Mouse (Mus musculus): ENCODE data around the gene Islr2. TPM values are rescaled to one million over a fixed set of nuclear protein-coding genes. Genes with fewer than 3 reads are reported as not detected.

Islr2 gene
- polyA plus RNA-seq, 1 experiment from 2014 or later: 0.17 TPM

DNA sequence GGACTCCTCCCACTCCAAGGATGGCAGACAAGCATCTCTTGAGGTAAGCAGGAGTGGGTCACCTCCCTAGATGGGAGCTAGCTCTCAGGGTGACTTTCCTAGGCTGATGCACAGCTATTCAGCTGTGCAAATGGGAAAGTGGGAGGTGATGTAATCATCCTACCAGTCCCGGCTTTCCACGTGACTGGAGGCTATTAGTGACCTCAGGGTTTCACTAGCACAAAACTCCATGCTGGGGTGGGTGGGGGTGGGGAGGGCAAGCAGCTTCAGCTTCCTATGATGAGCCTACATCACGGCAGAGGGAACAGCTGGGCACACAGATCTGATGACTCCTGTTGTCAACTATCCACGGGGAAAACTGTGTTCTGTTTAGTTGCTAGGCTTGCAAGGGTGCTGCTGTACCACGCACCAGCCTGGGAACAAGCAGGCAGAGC, 29.3 kb downstream of the Islr2 start:
- Histone ChIP-seq H3K4me1 (ENCODE audit: insufficient read depth, low read length) (0 out of 2 replicates have a peak, but pooled peaks cover 9% of the 10 kb centered on the region), H3K9me3 (ENCODE audit: low read length) (no peaks in the 10 kb centered on the region), H3K27me3 (ENCODE audit: insufficient read depth, low read length) (no peaks in the 10 kb centered on the region), H3K9ac (replicated peaks; ENCODE audit: low read length) (no peak overlapping the region), H3K4me3 (ENCODE audit: low read length) (no peak overlapping the region), H3K36me3 (ENCODE audit: insufficient read depth, low read length) (no peaks in the 10 kb centered on the region), H3K27ac (ENCODE audit: low read length) (no peak overlapping the region; the same call in 1 of the 2 replicates), H3K4me2 (replicated peaks; ENCODE audit: low read depth, low read length) (no peak overlapping the region)
- ATAC-seq (ENCODE audit: low FRiP score, low TSS enrichment): peak; percentile 57
- 22% methylated on average over 5 of the region's 5 CpGs for WGBS

DNA sequence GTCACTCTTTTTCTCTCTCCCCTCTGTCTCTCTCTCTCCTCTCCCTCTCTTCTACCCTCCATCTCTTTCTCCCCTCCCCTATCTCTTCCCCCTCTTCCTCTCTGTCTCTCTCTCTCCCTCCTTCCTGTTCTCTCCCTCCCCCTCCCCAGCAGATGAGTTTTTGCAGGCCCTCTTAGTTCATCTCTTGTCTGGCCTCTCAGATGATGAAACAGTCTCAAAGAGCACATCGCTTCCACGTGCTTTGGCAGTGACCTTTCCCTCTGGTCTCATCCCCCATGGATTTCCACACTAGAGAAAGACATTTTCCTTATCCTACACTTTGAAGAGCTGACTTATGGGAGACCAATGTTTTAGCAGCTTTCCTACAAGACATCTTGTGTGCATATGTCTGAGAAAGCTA, 31.3 kb downstream of the Islr2 start:
- no peak overlapping the region for H3K4me2 ChIP-seq (replicated peaks; ENCODE audit: low read depth, low read length)
- no peak overlapping the region for H3K4me3 ChIP-seq (ENCODE audit: low read length)
- ATAC-seq (ENCODE audit: low FRiP score, low TSS enrichment): no peak
- 54% methylated on average over 2 of the region's 2 CpGs for WGBS
- H3K27me3 ChIP-seq (ENCODE audit: insufficient read depth, low read length): no peaks in the 10 kb centered on the region
- no peaks in the 10 kb centered on the region for H3K9me3 ChIP-seq (ENCODE audit: low read length)
- H3K36me3 ChIP-seq (ENCODE audit: insufficient read depth, low read length): no peaks in the 10 kb centered on the region
- no peak overlapping the region for H3K9ac ChIP-seq (replicated peaks; ENCODE audit: low read length)
- H3K27ac ChIP-seq (ENCODE audit: low read length): no peak overlapping the region
- H3K4me1 ChIP-seq (ENCODE audit: insufficient read depth, low read length): peaks cover 9% of the 10 kb centered on the region; the same call in 1 of the 2 replicates

DNA sequence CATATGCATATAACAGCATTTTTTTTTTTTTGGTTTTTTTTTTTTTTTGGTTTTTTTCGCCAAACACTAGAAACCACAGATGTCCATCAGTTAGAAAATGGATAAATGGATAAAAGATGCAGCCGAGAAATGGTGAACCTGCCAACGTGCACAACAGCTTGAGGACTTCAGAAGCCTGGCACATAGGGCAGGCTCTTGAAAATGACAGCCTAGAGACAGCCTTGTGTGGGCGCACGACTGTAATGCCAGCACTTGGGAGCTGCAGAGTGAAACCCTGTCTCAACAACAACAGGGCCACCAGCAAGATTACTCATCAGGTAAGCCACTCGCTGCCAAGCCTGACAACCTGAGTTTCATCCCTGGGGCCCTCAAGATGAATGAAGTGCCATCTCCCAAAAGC, 34.7 kb downstream of the Islr2 start:
- Histone ChIP-seq H3K27me3 (ENCODE audit: insufficient read depth, low read length) (no peaks in the 10 kb centered on the region), H3K4me2 (replicated peaks; ENCODE audit: low read depth, low read length) (no peak overlapping the region), H3K27ac (ENCODE audit: low read length) (no peak overlapping the region), H3K9me3 (ENCODE audit: low read length) (no peaks in the 10 kb centered on the region), H3K9ac (replicated peaks; ENCODE audit: low read length) (no peak overlapping the region), H3K4me3 (ENCODE audit: low read length) (no peak overlapping the region), H3K4me1 (ENCODE audit: insufficient read depth, low read length) (no peaks in the 10 kb centered on the region; the same call in 1 of the 2 replicates), H3K36me3 (ENCODE audit: insufficient read depth, low read length) (no peaks in the 10 kb centered on the region)
- no peak for ATAC-seq (ENCODE audit: low FRiP score, low TSS enrichment)
- WGBS: 89% methylated on average over 6 of the region's 6 CpGs

DNA sequence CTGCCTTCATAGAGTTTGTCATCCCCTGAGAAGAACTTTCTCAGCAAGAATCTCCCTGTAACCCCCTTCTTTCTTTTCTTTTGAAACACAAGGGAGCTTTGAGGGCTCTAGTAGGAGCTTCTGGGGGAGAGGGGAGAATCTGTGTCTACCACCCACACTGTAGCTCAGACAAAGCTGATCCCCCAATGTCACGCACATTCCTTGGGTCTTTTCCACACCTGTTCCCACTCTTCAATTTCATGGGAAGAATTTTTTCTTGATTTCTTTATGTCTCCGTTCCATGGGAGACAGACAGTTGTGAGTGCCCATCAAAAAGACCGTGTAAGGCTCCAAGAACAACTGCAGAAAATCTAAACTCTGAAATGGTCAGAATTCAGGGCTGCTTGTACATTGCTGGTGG, 35.2 kb downstream of the Islr2 start:
- 82% methylated on average over 3 of the region's 3 CpGs for WGBS
- Histone ChIP-seq H3K36me3 (ENCODE audit: insufficient read depth, low read length) (no peaks in the 10 kb centered on the region), H3K9me3 (ENCODE audit: low read length) (no peaks in the 10 kb centered on the region), H3K4me2 (replicated peaks; ENCODE audit: low read depth, low read length) (no peak overlapping the region), H3K4me3 (ENCODE audit: low read length) (no peak overlapping the region), H3K27ac (ENCODE audit: low read length) (no peak overlapping the region), H3K27me3 (ENCODE audit: insufficient read depth, low read length) (no peaks in the 10 kb centered on the region), H3K9ac (replicated peaks; ENCODE audit: low read length) (no peak overlapping the region), H3K4me1 (ENCODE audit: insufficient read depth, low read length) (no peaks in the 10 kb centered on the region; the same call in 1 of the 2 replicates)
- no peak for ATAC-seq (ENCODE audit: low FRiP score, low TSS enrichment)

DNA sequence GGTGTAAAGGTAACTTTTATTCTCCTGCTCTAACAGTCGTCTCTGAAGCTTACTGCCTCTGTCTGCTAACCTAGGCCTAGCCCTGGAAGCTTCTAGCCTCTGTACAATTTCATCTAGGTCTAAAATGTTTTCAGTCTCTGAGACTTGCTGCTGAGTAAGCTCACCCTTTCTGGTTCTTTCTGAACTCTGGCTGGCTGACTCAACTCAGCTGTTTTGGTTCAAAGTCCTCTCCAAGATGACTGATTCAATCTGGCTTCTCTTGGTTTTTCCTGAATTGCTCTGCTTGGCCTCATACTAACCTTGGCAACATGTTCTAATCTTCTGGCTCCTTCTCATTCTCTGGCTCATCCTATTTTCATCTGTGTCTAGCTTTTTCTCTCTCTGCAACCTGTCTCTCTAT, 38.3 kb downstream of the Islr2 start:
- no peaks in the 10 kb centered on the region for H3K27me3 ChIP-seq (ENCODE audit: insufficient read depth, low read length)
- 88% methylated on average over 1 of the region's 1 CpGs for WGBS
- no peak for ATAC-seq (ENCODE audit: low FRiP score, low TSS enrichment)
- H3K4me1 ChIP-seq (ENCODE audit: insufficient read depth, low read length): no peaks in the 10 kb centered on the region; the same call in 1 of the 2 replicates
- no peak overlapping the region for H3K9ac ChIP-seq (replicated peaks; ENCODE audit: low read length)
- no peak overlapping the region for H3K27ac ChIP-seq (ENCODE audit: low read length)
- no peak overlapping the region for H3K4me2 ChIP-seq (replicated peaks; ENCODE audit: low read depth, low read length)
- H3K9me3 ChIP-seq (ENCODE audit: low read length): no peaks in the 10 kb centered on the region
- H3K36me3 ChIP-seq (ENCODE audit: insufficient read depth, low read length): no peaks in the 10 kb centered on the region
- H3K4me3 ChIP-seq (ENCODE audit: low read length): no peak overlapping the region

DNA sequence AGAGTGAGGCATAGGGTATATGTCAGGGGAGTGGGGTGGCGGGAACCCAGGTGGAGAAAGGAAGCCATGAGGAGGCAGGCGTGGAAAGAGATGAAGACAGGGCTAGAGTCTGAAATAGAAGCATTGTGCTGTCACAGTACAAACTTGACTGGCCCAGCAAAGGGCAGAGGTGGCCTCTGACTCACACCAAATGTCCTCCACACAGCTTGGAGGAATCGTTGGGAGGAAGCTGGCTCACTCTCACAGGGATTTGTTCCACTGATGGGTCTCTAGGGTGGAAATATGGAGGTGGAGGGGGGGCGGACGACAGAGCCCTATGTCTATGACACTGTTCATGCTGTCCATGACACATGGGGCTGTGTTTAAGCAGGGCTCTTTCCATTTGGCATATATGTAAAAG, 41.0 kb downstream of the Islr2 start:
- no peak overlapping the region for H3K9ac ChIP-seq (replicated peaks; ENCODE audit: low read length)
- H3K27ac ChIP-seq (ENCODE audit: low read length): no peak overlapping the region
- no peak overlapping the region for H3K4me3 ChIP-seq (ENCODE audit: low read length)
- no peak overlapping the region for H3K4me2 ChIP-seq (replicated peaks; ENCODE audit: low read depth, low read length)
- H3K27me3 ChIP-seq (ENCODE audit: insufficient read depth, low read length): no peaks in the 10 kb centered on the region
- ATAC-seq (ENCODE audit: low FRiP score, low TSS enrichment): no peak
- no peaks in the 10 kb centered on the region for H3K9me3 ChIP-seq (ENCODE audit: low read length)
- WGBS: 65% methylated on average over 5 of the region's 5 CpGs
- H3K4me1 ChIP-seq (ENCODE audit: insufficient read depth, low read length): peaks cover 23% of the 10 kb centered on the region
- no peaks in the 10 kb centered on the region for H3K36me3 ChIP-seq (ENCODE audit: insufficient read depth, low read length)

DNA sequence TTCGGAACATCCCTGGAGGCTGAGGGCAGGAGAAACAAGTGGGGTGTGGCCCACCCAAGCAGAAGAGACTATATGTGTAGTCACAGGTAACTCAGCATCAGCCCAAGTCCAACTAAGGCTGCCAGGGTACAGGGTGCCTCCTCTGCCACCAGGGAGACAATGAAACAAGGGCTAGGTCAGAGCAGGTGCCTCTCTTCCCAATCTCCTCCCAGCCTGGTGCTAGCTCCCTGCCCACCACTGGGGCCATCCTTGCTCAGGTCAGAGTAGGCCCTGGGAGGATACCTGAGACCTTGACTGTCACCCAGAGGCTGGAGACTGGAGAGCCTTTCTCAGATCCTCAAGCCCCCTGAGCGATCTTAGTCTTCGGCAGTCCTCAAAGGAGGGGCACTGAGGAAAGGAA, 41.9 kb downstream of the Islr2 start:
- H3K9me3 ChIP-seq (ENCODE audit: low read length): no peaks in the 10 kb centered on the region
- H3K4me2 ChIP-seq (replicated peaks; ENCODE audit: low read depth, low read length): no peak overlapping the region
- no peaks in the 10 kb centered on the region for H3K27me3 ChIP-seq (ENCODE audit: insufficient read depth, low read length)
- no peak overlapping the region for H3K9ac ChIP-seq (replicated peaks; ENCODE audit: low read length)
- H3K4me1 ChIP-seq (ENCODE audit: insufficient read depth, low read length): peaks cover 29% of the 10 kb centered on the region
- whole genome bisulfite sequencing: 86% methylated on average over 3 of the region's 3 CpGs
- no peaks in the 10 kb centered on the region for H3K36me3 ChIP-seq (ENCODE audit: insufficient read depth, low read length)
- H3K4me3 ChIP-seq (ENCODE audit: low read length): no peak overlapping the region
- no peak for ATAC-seq (ENCODE audit: low FRiP score, low TSS enrichment)
- no peak overlapping the region for H3K27ac ChIP-seq (ENCODE audit: low read length)

DNA sequence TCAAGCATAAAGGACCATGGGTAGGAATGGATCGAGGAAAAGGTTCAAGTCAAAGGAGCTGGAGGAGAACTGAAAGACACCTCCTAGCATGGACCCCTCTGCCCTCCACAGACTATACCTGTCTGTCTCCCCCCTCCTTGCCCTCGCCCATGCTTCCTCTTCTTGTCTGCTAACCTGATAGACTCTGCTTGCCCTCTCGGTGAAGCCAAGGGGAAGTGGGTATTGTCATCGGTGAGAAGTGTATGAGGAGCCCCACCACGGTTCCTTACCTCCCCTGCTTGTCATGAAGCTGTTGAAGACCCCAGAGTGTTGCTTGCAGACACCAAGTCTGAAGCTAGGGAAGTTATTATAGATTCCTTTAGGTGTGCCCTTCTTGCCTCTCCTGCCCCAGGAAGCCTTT, 43.8 kb downstream of the Islr2 start:
- Histone ChIP-seq H3K27me3 (ENCODE audit: insufficient read depth, low read length) (no peaks in the 10 kb centered on the region), H3K27ac (ENCODE audit: low read length) (peak overlapping the region; percentile 97), H3K9ac (replicated peaks; ENCODE audit: low read length) (peak overlapping the region; percentile 9; the same call in 1 of the 2 replicates), H3K4me1 (ENCODE audit: insufficient read depth, low read length) (peaks cover 40% of the 10 kb centered on the region), H3K4me3 (ENCODE audit: low read length) (no peak overlapping the region), H3K36me3 (ENCODE audit: insufficient read depth, low read length) (no peaks in the 10 kb centered on the region), H3K4me2 (replicated peaks; ENCODE audit: low read depth, low read length) (no peak overlapping the region), H3K9me3 (ENCODE audit: low read length) (no peaks in the 10 kb centered on the region)
- 71% methylated on average over 5 of the region's 5 CpGs for WGBS
- ATAC-seq (ENCODE audit: low FRiP score, low TSS enrichment): no peak

DNA sequence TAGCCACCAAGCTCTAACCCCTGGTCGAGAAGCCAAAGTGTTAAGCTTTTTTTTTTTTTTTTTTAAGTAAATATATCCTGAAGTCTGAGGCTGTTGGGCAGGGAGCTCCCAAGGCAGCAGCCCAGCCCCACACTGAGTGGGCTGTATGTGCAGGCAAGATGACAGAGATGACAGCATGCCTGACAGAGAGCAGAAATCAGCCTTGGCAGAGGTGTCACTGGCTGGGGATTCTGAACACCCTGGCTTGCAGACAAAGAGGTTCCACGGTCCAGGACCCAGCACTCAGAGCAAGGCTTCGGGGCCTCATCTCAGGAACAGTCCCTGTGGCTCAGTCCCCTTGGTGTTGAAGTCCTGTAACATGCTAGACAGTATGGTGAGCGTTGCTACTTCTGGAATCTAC, 44.3 kb downstream of the Islr2 start:
- 45% methylated on average over 4 of the region's 4 CpGs for WGBS

DNA sequence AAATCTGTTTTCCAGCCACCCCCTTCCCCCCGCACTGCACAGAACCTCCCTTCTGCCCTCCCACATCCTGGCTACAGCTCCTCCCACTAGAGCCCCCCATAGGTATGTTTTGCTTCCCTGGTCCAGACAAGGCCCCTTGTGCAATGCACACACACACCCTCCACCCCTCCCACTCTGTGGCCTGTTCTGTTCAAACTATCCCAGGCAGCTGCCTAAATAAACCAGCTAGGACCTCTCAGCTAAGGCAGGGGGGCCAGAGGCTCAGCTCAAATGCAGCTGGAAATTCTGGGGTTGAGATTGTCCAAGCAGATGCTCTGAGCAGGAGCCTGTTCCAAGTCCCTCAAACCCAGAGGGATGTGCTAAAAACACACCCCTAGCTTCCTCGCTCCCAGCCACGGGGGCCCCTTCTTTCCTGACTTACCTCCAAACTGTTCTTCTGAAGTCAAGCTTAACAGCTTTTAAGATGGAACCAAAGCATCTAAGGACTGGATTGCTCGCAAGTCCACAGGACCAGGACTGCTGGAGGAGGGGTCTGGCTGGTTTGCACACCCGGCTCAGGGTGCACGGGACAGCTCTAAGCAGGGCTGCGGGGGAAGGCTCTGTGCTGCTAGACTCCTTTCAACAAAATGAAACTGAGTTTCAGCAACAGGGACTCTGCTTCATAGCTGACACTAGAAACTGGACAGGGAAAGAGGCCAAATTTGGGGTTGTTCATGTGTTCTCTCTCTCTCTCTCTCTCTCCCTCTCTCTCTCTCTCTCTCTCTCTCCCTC, 45.4 kb downstream of the Islr2 start:
- Histone ChIP-seq H3K36me3 (ENCODE audit: insufficient read depth, low read length) (no peaks in the 10 kb centered on the region), H3K4me2 (replicated peaks; ENCODE audit: low read depth, low read length) (peak overlapping the region; percentile 59), H3K27ac (ENCODE audit: low read length) (peak overlapping the region; percentile 97), H3K9ac (replicated peaks; ENCODE audit: low read length) (peak overlapping the region; percentile 68), H3K27me3 (ENCODE audit: insufficient read depth, low read length) (no peaks in the 10 kb centered on the region), H3K4me1 (ENCODE audit: insufficient read depth, low read length) (peaks cover 48% of the 10 kb centered on the region), H3K4me3 (ENCODE audit: low read length) (peak overlapping the region; percentile 44), H3K9me3 (ENCODE audit: low read length) (no peaks in the 10 kb centered on the region)
- whole genome bisulfite sequencing: 16% methylated on average over 7 of the region's 7 CpGs
- peak; percentile 89 for ATAC-seq (ENCODE audit: low FRiP score, low TSS enrichment)

More for the DNA sequence above, 44.3 kb downstream of the Islr2 start:
- no peak for ATAC-seq (ENCODE audit: low FRiP score, low TSS enrichment)
- Histone ChIP-seq H3K4me3 (ENCODE audit: low read length) (no peak overlapping the region), H3K9me3 (ENCODE audit: low read length) (no peaks in the 10 kb centered on the region), H3K4me1 (ENCODE audit: insufficient read depth, low read length) (peaks cover 44% of the 10 kb centered on the region), H3K4me2 (replicated peaks; ENCODE audit: low read depth, low read length) (no peak overlapping the region), H3K27ac (ENCODE audit: low read length) (peak overlapping the region; percentile 97), H3K9ac (replicated peaks; ENCODE audit: low read length) (peak overlapping the region; percentile 9; the same call in 1 of the 2 replicates), H3K36me3 (ENCODE audit: insufficient read depth, low read length) (no peaks in the 10 kb centered on the region), H3K27me3 (ENCODE audit: insufficient read depth, low read length) (no peaks in the 10 kb centered on the region)

Measured in kidney, embryonic 16.5 days (tissue).